Mouse (Mus musculus): ENCODE results near the gene Zfp383. TPM values are rescaled to one million over a fixed set of nuclear protein-coding genes. Genes with fewer than 3 reads are reported as not detected.

Zfp383 gene
- polyA plus RNA-seq, 1 experiment from 2014 or later, result 12.6 TPM

- H3K9me3 ChIP-seq (replicated peaks; ENCODE audit: control insufficient read depth, low read length), result no peaks in the 10 kb centered on the region
- no peak for DNase-seq (ENCODE audit: low spot score)
- WGBS, result 82% methylated on average over 2 of the region's 2 CpGs
- peaks cover 3% of the 10 kb centered on the region for H3K36me3 ChIP-seq (replicated peaks; ENCODE audit: control insufficient read depth, insufficient read depth, low read depth, low read length)
- no peaks in the 10 kb centered on the region for H3K4me1 ChIP-seq (ENCODE audit: control insufficient read depth, insufficient read depth, low read length)
- H3K9ac ChIP-seq (replicated peaks; ENCODE audit: low read length), result no peak overlapping the region
- H3K27me3 ChIP-seq (ENCODE audit: control insufficient read depth, insufficient read depth, low read length), result no peaks in the 10 kb centered on the region
- no peak overlapping the region for H3K4me2 ChIP-seq (ENCODE audit: low read depth, low read length)
- no peak overlapping the region for H3K4me3 ChIP-seq (ENCODE audit: low read depth, low read length)
- H3K27ac ChIP-seq (replicated peaks; ENCODE audit: low read depth, low read length), result no peak overlapping the region
- no peak for ATAC-seq (replicated peaks; ENCODE audit: insufficient number of reproducible peaks, low FRiP score, low TSS enrichment, low read depth)
These were observed 35.7 kb downstream of the Zfp383 start for GRCm38 (mm10) chr7:29943720-29944119.

GRCm38 (mm10) chr7:29944201-29944600 lies 36.2 kb downstream of the Zfp383 start:
- no peaks in the 10 kb centered on the region for H3K4me1 ChIP-seq (ENCODE audit: control insufficient read depth, insufficient read depth, low read length)
- no peaks in the 10 kb centered on the region for H3K9me3 ChIP-seq (replicated peaks; ENCODE audit: control insufficient read depth, low read length)
- H3K36me3 ChIP-seq (replicated peaks; ENCODE audit: control insufficient read depth, insufficient read depth, low read depth, low read length), result peaks cover 3% of the 10 kb centered on the region
- no peaks in the 10 kb centered on the region for H3K27me3 ChIP-seq (ENCODE audit: control insufficient read depth, insufficient read depth, low read length)
- H3K27ac ChIP-seq (replicated peaks; ENCODE audit: low read depth, low read length), result no peak overlapping the region
- no peak overlapping the region for H3K9ac ChIP-seq (replicated peaks; ENCODE audit: low read length)
- ATAC-seq (replicated peaks; ENCODE audit: insufficient number of reproducible peaks, low FRiP score, low TSS enrichment, low read depth) (no peak), DNase-seq (ENCODE audit: low spot score) (no peak)
- no peak overlapping the region for H3K4me2 ChIP-seq (ENCODE audit: low read depth, low read length)
- WGBS, result 81% methylated on average over 2 of the region's 2 CpGs
- no peak overlapping the region for H3K4me3 ChIP-seq (ENCODE audit: low read depth, low read length)

GRCm38 (mm10) chr7:29953086-29953485 lies 45.1 kb downstream of the Zfp383 start:
- peak overlapping the region; percentile 63 for H3K4me2 ChIP-seq (ENCODE audit: low read depth, low read length)
- H3K9ac ChIP-seq (replicated peaks; ENCODE audit: low read length), result peak overlapping the region; percentile 98
- H3K27me3 ChIP-seq (ENCODE audit: control insufficient read depth, insufficient read depth, low read length), result no peaks in the 10 kb centered on the region
- WGBS, result 56% methylated on average over 10 of the region's 10 CpGs
- no peaks in the 10 kb centered on the region for H3K4me1 ChIP-seq (ENCODE audit: control insufficient read depth, insufficient read depth, low read length)
- H3K27ac ChIP-seq (replicated peaks; ENCODE audit: low read depth, low read length), result peak overlapping the region; percentile 93
- H3K36me3 ChIP-seq (replicated peaks; ENCODE audit: control insufficient read depth, insufficient read depth, low read depth, low read length), result peaks cover 2% of the 10 kb centered on the region
- no peaks in the 10 kb centered on the region for H3K9me3 ChIP-seq (replicated peaks; ENCODE audit: control insufficient read depth, low read length)
- H3K4me3 ChIP-seq (ENCODE audit: low read depth, low read length), result peak overlapping the region; percentile 73
- ATAC-seq (replicated peaks; ENCODE audit: insufficient number of reproducible peaks, low FRiP score, low TSS enrichment, low read depth) (no peak), DNase-seq (ENCODE audit: low spot score) (no peak)

- H3K4me1 ChIP-seq (ENCODE audit: control insufficient read depth, insufficient read depth, low read length), result no peaks in the 10 kb centered on the region
- H3K9me3 ChIP-seq (replicated peaks; ENCODE audit: control insufficient read depth, low read length), result no peaks in the 10 kb centered on the region
- peak within 1 kb of the TSS; percentile 73 for H3K4me3 ChIP-seq (ENCODE audit: low read depth, low read length)
- peaks cover 2% of the 10 kb centered on the region for H3K36me3 ChIP-seq (replicated peaks; ENCODE audit: control insufficient read depth, insufficient read depth, low read depth, low read length)
- ATAC-seq (replicated peaks; ENCODE audit: insufficient number of reproducible peaks, low FRiP score, low TSS enrichment, low read depth), result peak; percentile 91
- peak within 1 kb of the TSS; percentile 93 for H3K27ac ChIP-seq (replicated peaks; ENCODE audit: low read depth, low read length)
- peak within 1 kb of the TSS; percentile 63 for H3K4me2 ChIP-seq (ENCODE audit: low read depth, low read length)
- peak within 1 kb of the TSS; percentile 98 for H3K9ac ChIP-seq (replicated peaks; ENCODE audit: low read length)
- peak; percentile 88 for DNase-seq (ENCODE audit: low spot score)
- WGBS, result 2% methylated on average over 52 of the region's 52 CpGs
- H3K27me3 ChIP-seq (ENCODE audit: control insufficient read depth, insufficient read depth, low read length), result no peaks in the 10 kb centered on the region
These were observed 45.7 kb downstream of the Zfp383 start, which contains the start of gene Zfp74 for GRCm38 (mm10) chr7:29953513-29954401. Zfp74 (minus strand) TSS chr7:29954089.

- no peak overlapping the region for H3K27ac ChIP-seq (replicated peaks; ENCODE audit: low read depth, low read length)
These were observed 46.7 kb downstream of the Zfp383 start for GRCm38 (mm10) chr7:29954731-29955130.

GRCm38 (mm10) chr7:29956257-29956656 lies 48.2 kb downstream of the Zfp383 start:
- no peak overlapping the region for H3K4me2 ChIP-seq (ENCODE audit: low read depth, low read length)
- ATAC-seq (replicated peaks; ENCODE audit: insufficient number of reproducible peaks, low FRiP score, low TSS enrichment, low read depth), result no peak
- no peak overlapping the region for H3K9ac ChIP-seq (replicated peaks; ENCODE audit: low read length)
- H3K4me1 ChIP-seq (ENCODE audit: control insufficient read depth, insufficient read depth, low read length), result no peaks in the 10 kb centered on the region
- no peaks in the 10 kb centered on the region for H3K27me3 ChIP-seq (ENCODE audit: control insufficient read depth, insufficient read depth, low read length)
- 54% methylated on average over 9 of the region's 10 CpGs for WGBS
- no peaks in the 10 kb centered on the region; the same call in 1 of the 2 replicates for H3K36me3 ChIP-seq (replicated peaks; ENCODE audit: control insufficient read depth, insufficient read depth, low read depth, low read length)
- H3K4me3 ChIP-seq (ENCODE audit: low read depth, low read length), result no peak overlapping the region
- no peak for DNase-seq (ENCODE audit: low spot score)
- H3K9me3 ChIP-seq (replicated peaks; ENCODE audit: control insufficient read depth, low read length), result no peaks in the 10 kb centered on the region
- no peak overlapping the region for H3K27ac ChIP-seq (replicated peaks; ENCODE audit: low read depth, low read length)

More at GRCm38 (mm10) chr7:29954731-29955130, 46.7 kb downstream of the Zfp383 start:
- Histone ChIP-seq H3K9me3 (replicated peaks; ENCODE audit: control insufficient read depth, low read length) (no peaks in the 10 kb centered on the region), H3K9ac (replicated peaks; ENCODE audit: low read length) (no peak overlapping the region), H3K27me3 (ENCODE audit: control insufficient read depth, insufficient read depth, low read length) (no peaks in the 10 kb centered on the region), H3K4me3 (ENCODE audit: low read depth, low read length) (no peak overlapping the region; the same call in 1 of the 2 replicates), H3K36me3 (replicated peaks; ENCODE audit: control insufficient read depth, insufficient read depth, low read depth, low read length) (peaks cover 1% of the 10 kb centered on the region), H3K4me1 (ENCODE audit: control insufficient read depth, insufficient read depth, low read length) (no peaks in the 10 kb centered on the region), H3K4me2 (ENCODE audit: low read depth, low read length) (no peak overlapping the region)
- DNase-seq (ENCODE audit: low spot score) (peak; percentile 73), ATAC-seq (replicated peaks; ENCODE audit: insufficient number of reproducible peaks, low FRiP score, low TSS enrichment, low read depth) (no peak)
- WGBS, result 23% methylated on average over 4 of the region's 4 CpGs

- H3K27me3 ChIP-seq (ENCODE audit: control insufficient read depth, insufficient read depth, low read length), result no peaks in the 10 kb centered on the region
- ATAC-seq (replicated peaks; ENCODE audit: insufficient number of reproducible peaks, low FRiP score, low TSS enrichment, low read depth) (no peak), DNase-seq (ENCODE audit: low spot score) (no peak)
- no peak overlapping the region for H3K4me2 ChIP-seq (ENCODE audit: low read depth, low read length)
- no peaks in the 10 kb centered on the region for H3K36me3 ChIP-seq (replicated peaks; ENCODE audit: control insufficient read depth, insufficient read depth, low read depth, low read length)
- no peak overlapping the region for H3K4me3 ChIP-seq (ENCODE audit: low read depth, low read length)
- H3K9me3 ChIP-seq (replicated peaks; ENCODE audit: control insufficient read depth, low read length), result no peaks in the 10 kb centered on the region
- H3K9ac ChIP-seq (replicated peaks; ENCODE audit: low read length), result no peak overlapping the region
- H3K27ac ChIP-seq (replicated peaks; ENCODE audit: low read depth, low read length), result no peak overlapping the region
- WGBS, result 88% methylated on average over 11 of the region's 11 CpGs
- no peaks in the 10 kb centered on the region for H3K4me1 ChIP-seq (ENCODE audit: control insufficient read depth, insufficient read depth, low read length)
These were observed 50.2 kb downstream of the Zfp383 start for GRCm38 (mm10) chr7:29958125-29958724.

GRCm38 (mm10) chr7:29959004-29959403 lies 51.0 kb downstream of the Zfp383 start:
- DNase-seq (ENCODE audit: low spot score), result no peak
- ATAC-seq (replicated peaks; ENCODE audit: insufficient number of reproducible peaks, low FRiP score, low TSS enrichment, low read depth), result no peak
- H3K4me1 ChIP-seq (ENCODE audit: control insufficient read depth, insufficient read depth, low read length), result no peaks in the 10 kb centered on the region
- WGBS, result 52% methylated on average over 3 of the region's 3 CpGs
- H3K4me2 ChIP-seq (ENCODE audit: low read depth, low read length), result no peak overlapping the region
- no peaks in the 10 kb centered on the region for H3K9me3 ChIP-seq (replicated peaks; ENCODE audit: control insufficient read depth, low read length)
- no peak overlapping the region for H3K9ac ChIP-seq (replicated peaks; ENCODE audit: low read length)
- no peaks in the 10 kb centered on the region for H3K27me3 ChIP-seq (ENCODE audit: control insufficient read depth, insufficient read depth, low read length)
- H3K27ac ChIP-seq (replicated peaks; ENCODE audit: low read depth, low read length), result no peak overlapping the region
- H3K4me3 ChIP-seq (ENCODE audit: low read depth, low read length), result no peak overlapping the region
- no peaks in the 10 kb centered on the region for H3K36me3 ChIP-seq (replicated peaks; ENCODE audit: control insufficient read depth, insufficient read depth, low read depth, low read length)

All from embryonic facial prominence, embryonic 11.5 days (tissue).